Mouse (Mus musculus): ENCODE measurements at regions not wholly inside any gene's neighbourhood (a gene's known extent, or its start where the extent isn't known, plus 50 kb on each side); places are given as distances from the start of the nearest gene placed in this dataset.

DNA sequence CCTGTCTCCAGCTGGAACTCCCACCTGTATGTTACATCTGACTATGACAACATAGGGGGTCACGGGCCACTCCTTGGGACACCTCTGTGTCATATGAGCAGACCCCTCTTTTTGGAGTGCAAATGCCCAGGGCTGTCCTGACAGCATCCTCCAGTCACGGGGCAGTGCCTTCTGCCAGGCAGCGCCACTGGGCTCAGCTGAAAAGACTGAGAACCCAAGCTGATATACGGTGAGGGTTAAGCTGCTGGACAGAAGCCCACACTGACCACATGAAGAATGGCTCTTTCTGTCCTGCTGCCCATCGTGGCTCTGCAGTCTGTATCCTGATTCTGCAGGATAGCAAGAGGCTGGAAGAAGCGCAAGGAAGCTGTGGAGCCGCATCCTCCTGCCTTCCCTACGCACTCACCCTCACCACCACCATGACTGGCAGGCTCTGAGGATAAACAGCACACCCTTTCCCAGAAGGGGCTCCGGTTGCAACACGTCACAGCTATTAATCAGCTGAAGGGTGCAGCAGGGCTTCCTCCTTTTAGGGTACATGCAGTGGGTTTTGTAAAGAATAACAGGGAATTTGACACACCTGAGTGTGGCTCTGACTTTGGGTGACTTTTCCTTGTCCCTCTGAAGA is 93.9 kb upstream of the Arntl start:
- no peak for DNase-seq (ENCODE audit: low spot score in 2 of 2)

DNA sequence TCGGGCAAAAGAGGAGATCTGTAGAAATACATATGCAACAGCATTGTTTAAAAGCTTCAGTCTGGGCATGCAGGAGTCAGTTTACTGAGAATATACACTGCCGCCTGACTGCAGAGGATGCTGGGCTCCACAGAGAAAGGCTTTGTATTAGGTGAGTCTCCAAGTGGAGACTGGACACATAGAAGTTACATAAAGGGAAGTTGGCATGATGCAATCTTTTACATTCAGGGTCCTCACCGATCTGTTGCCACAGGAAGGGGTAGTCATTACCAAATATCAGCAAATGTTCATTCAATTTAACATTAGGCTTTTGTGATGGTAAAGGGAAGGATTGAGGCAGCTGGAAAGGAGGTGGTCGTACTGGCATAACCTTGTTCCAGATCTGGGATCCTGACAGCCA is 89.7 kb upstream of the Arntl start:
- no peak for DNase-seq (ENCODE audit: low spot score in 2 of 2)

DNA sequence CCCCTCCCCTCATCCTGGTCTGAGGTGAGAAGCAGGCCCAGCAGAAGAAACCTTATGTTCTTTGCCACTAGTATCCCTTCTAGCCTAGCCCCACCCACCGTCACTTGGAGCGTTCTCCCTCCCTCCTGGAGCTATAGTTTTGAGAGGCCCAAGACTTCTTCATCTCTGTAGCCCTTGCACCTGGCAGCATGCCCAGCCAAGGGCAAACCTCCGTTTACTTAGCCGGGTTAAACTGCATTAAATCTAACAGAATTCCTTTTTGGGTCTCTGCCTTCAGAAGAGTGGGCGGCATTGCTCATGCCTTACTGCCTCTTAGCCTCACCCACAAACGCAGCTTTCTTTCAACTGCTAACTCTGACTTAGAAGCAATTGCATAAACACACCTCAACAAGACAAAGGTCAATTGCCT is 85.3 kb upstream of the Arntl start:
- no peak for DNase-seq (ENCODE audit: low spot score in 2 of 2)

DNA sequence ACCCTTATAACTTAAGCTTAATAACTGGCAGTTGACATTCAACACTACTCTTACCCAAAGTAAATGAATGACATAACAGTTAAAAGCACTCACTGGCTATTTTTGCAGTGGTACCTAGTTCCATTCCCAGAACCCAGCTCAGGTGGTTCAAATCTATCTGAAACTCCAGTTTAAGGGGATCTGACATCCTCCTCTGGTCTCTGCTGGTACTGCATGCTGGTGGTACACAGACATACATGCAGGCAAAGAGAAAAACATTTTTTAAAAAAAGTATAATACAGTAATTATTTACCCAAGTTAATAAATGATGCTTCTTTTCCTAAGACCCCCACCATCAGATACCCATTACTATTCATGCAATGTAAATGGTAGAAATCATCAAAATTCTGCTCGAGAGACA is 81.3 kb upstream of the Arntl start:
- no peak for DNase-seq (ENCODE audit: low spot score in 2 of 2)

DNA sequence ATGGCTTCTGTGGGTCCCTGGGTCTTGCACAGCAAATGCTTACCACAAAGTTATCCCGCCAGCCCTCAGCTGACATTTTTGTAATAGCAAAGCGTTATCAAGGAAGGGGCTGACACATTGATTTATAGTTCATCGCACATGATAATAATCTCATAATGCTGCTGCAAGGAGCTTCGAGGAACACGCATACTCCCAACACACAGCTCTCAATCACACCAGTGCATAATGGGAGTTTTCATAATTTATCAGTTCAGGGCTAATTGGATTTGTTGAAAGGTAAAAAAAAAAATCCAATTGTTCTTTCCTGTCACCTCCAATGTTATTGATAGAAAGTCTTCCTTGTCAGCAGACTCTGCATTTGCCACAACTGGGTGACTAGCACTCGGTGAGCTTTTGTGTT is 76.7 kb upstream of the Arntl start:
- no peak for DNase-seq (ENCODE audit: low spot score in 2 of 2)

DNA sequence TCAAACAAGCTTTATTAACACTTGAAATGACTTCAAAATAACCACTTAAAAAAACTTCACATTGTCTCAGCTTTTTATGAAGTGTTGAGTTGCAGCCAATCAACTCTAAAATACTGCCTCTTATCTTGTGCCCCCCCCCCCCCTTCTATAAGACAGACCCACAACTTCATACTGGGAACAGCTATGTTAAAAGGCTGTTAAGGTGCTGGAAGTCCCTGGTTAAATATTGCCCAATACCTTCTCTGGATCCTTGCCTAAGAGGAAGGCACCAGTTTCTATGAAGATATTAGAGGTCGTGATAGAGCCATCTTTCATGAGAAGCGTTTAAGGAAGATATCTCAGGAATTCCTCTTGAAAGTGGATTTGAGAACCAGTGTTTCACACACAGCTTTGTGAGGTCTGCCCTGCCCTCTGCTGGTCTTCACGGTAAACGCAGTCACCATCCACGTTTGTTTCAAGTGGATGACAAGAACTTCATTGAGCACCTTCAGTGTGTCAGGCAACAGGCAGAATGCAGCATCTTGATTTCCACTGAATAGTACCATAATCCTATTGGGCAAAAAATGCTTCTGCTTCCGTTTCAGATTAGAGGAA is 75.2 kb upstream of the Arntl start:
- DNase-seq (ENCODE audit: low spot score in 2 of 2), result peak; percentile 10 to 54

DNA sequence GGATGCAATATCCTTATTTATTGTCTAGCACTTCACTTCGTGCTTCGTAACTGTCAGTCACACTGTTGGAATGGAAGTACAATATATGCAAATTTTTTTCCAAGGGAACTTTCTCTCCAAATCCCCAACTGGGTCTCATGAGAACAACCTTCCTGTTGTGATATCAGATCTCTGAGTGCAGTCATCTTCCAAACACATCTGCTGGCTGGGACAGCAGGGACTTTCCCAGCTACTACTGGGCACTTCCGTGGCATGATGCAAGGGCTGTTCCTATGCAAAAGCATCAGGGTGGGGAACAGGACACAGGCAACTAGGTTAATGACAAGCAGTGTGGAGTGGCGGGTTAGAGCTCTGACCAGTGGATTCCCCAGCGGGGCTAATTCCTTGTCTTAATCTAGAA is 73.4 kb upstream of the Arntl start:
- DNase-seq (ENCODE audit: low spot score in 2 of 2), result no peak

DNA sequence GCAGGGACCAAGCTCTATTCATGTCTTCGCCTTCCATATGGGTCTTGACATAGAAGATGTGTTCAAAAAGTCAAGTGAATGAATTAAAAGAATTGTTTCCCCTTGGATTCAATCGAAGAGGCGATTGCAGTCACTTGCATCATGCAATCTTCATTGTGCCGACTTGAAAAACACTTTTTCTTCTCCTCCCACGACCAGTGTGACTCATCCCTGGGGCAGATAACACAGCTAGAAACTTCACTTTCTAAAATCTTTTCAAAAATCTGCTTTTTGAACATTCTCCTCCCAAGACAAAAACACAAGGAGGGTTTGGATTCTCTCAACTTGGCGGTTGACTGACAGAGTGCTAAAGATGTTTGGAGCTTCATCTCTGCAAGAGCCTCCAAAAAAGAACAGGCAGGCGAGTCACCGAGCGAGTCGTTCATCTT is 67.2 kb upstream of the Arntl start:
- no peak for DNase-seq (ENCODE audit: low spot score in 2 of 2)

DNA sequence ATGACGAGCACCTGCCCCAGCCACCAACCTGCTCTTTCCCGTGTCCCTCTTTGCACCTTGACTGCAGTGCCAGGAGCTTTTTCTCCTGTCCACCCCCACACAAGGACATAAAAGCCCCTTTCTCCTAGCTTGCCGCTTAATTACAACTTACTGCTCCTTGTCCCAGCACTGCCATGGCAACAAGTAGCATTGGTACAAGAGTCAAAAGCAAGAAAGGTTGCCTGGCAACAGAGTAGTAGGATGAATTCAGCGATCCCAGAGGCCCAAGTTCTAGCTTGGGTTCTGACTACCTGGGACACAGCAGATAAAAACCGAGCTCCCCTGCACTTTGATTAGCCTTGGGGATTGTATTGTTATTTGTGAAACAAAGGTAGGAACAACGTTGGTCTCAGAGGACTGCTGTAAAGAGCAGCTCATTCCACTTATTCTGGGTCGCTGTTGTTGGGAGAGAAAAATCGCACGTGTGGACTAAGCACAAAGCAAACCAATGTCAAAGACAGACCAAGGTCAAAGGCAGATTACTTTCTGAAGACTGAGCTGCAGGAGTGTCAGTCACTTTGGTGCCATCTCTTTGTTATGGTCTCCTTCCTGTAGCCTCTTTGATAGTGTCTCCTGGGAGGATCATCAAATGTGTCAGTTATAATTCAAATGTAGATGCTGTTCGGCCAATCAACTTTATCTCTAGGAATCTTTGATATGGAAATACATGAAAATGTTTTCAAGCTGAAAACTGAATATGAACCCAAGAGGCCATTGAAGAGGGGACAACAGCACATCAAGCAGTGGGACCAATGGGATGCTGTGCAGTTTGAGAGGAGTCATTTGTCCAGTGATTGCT is 65.2 kb upstream of the Arntl start:
- DNase-seq (ENCODE audit: low spot score in 2 of 2), result no peak

DNA sequence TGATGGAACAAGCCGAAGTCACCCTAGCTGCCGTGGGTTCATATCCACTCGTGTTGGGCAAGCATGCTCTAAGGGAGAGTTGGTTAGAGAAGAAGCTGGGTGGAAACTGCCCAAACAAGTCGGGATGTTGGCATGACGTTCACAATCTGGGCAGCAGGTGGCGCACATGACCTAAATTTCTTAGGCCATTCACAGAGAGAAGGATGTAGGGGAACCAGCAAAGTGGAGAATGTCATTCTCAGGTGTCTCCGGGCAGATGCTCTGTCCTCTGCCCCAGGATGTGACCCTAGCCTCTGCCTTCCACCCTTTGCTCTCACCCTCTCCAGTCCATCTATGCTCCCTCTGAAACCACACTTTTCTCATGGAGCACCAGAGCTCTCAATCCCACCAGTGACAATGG is 63.7 kb upstream of the Arntl start:
- peak; percentile 42 to 82 for DNase-seq (ENCODE audit: low spot score in 2 of 2)

DNA sequence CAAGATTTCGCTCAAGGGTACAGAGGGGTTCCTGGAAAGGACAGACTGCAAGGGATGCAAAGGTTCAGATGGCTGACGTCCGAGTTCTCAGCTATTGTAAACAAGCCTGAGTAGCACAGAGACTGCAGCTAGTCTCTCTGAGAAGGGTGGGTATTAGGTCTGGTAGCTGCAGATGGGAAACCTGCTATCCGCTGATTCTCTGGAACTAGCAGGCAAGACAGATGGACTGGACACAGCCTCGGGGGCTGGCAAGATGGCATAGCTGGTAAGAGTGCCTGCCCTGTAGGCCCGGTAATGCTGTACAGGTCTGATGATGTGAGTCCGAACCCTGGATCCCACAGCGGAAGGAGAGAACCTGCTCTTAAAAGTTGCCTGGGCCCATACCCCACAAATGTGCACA is 62.2 kb upstream of the Arntl start:
- no peak for DNase-seq (ENCODE audit: low spot score in 2 of 2)

DNA sequence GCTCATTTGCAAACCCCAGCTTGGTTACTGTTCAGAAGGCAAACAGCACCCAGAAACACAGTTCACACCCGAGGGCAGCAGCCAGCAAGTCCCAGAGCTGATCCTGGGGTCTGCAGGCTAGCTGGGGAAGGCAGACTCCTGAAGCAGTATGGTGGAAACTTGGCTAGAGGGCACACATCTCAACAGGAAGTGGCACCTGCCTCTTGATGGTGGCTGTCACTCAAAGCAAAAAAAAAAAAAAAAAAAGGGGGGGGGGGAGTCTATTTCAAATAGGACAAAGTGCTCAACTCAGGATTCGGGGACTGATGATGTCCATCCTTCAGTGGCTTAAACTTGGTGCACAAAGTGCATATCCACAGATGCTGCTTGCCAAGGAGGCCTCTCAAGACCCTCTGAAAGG is 61.2 kb upstream of the Arntl start:
- no peak for DNase-seq (ENCODE audit: low spot score in 2 of 2)

DNA sequence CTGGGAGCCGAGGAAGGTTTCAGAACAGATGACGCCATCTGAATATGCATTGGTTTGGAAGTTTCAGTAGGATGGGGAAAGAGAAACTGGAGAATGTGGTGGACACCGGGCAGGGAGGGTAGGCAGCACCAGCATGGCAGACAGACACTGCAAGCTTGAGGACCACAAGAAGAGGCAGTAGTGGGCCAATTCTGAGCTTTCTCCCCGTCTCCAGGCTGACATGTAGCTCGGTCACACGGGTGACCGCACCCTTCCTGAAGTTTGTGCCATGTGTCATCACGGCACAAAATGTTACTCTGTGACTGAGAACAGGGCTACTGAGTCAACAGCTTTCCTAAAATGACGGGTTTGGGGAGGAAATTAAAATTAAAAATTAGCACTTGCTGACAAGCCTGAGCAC is 60.7 kb upstream of the Arntl start:
- no peak for DNase-seq (ENCODE audit: low spot score in 2 of 2)

DNA sequence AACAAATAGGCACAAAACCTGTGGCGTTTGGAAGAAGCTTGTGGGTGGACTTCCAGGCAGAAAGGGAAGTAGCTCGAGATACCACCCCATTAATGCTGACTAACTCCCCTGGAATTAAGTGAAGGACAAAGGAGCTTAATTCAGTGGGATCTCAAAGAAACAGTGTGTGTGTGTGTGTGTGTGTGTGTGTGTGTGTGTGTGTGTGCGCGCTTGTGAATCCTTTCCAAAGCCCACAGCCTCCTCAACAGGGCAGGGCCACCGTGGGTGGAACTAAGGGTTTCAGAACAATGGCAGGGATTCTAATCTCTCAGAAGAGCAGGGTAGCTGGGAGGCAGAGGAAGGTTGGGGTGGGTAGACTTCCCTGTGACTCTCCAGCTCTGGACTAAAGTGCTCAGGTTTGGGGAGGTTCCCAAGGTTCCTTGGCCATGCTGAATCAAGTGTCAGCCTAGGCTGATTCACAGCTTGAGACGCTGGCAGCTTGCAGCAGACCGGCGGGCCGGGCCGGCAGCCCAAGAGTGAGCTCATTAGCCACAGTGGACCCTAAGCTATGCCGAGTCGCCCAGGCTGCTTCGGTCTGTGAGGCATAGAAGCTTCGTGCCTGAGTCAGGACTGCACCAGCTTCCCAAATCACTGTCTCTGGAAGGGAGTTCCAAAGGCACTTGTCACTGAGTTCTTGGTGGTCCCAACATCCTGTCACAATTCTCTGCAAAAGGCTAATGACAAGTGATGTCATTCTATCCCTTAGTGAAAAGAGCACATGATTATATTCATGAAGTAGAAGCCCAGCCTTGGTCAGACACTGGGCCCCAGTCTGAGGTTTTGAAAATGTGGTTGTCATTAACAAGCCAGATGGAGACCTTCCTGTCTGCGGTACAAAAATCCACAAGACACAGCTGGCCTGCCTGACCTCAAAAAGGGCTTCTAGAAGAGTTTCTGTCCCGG is 59.6 kb upstream of the Arntl start:
- no peak for DNase-seq (ENCODE audit: low spot score in 2 of 2)

DNA sequence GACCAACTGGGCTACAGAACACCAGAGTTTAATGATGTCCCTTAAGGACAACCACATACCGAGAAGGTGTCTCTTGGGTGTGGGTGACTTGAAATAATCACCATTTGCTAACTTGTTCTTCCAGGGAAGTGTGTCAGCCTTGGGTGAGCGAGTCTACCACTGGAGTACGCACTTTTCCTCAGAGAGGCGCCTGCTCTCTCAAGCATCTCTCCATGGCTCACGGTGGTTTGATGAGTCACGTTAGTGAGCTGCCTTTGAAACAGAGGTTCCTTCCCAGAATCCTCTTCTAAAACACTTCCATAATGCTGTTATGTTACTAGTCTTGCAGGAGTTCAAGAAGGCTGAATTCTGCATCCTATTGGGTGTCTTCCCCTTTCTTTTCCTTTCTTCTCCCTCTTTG is 58.6 kb upstream of the Arntl start:
- DNase-seq (ENCODE audit: low spot score in 2 of 2), result no peak

DNA sequence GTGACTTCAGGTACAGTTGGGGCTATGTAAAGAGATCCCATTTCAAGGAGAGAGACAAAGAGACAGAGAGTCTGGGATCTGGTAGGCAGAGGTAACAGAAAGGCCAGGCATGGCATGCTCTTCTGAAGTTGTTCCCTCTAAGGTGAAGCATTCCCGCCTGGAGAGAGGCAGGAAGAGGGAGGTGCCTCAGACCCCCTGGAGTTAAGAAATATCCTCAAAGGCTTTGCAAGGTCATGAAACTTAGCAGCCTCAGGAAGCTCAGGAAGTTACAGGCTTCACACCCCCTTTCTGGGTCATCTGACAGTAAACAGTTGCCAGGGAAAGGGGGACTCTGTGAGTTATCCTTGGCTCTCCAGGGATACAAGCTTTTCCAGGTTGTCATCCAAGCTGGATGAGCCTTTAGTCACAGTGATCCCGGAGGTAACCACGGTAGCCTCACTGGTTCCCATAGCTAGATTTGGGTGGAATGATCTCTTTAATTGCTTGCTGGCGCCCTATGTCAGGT is 57.2 kb upstream of the Arntl start:
- no peak for DNase-seq (ENCODE audit: low spot score in 2 of 2)

DNA sequence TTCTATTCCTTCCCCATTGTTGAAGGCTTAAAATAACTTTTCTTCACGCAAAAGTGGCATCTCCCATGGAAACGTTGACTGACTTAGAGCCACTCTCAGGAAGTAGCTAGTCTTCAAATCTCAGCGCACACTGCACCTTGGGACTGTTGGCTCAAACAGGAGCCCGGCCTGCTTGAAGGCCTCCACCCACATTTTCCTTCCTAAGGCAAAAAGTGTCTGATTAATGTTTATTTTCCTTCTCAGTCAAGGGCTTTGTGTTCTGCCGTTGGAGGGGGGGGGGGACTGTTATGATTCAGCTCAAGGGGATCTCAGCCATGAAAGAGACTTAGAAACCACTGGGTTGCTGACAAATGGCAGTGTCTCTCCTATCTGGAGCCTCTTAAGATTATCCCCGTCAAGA is 56.5 kb upstream of the Arntl start:
- DNase-seq (ENCODE audit: low spot score in 2 of 2), result no peak

DNA sequence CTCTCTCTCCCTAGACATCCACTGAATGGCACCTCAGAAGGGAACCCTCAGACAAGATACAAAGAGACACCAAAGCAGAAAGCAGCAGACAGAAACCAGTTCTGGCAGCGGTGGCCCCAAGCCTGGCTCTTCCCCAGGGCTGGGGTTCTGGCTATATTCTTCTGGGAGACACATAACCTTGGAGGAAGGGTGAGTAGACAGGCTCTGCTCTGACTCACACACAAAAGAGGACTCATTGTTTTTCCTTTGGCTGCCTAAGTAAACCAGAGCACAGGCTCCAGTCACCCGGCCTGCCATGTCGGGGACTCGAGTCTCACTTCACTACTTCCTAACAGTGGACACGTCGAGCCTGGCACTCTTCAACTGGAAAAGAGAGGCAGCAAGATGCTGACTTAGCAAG is 55.8 kb upstream of the Arntl start:
- DNase-seq (ENCODE audit: low spot score in 2 of 2), result no peak

DNA sequence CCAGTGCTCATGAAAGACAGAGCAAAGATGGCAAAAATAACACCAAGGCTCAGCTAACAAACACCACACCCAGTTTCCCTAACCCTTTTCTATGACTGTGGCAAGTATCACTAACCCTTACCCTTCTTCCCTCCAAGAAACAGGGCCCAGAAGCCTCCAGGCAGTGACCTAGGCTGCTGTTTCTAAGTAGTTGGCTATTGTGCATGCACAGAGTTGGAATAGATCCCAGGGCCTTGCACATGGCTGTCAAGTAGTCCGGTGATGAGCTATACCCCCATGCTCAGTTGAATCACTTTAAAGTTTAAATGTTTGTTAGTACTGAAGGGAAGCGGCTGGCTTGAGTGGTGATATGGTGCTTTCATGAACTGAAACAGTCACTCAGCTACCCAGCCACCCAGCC is 53.9 kb upstream of the Arntl start:
- DNase-seq (ENCODE audit: low spot score in 2 of 2), result no peak

DNA sequence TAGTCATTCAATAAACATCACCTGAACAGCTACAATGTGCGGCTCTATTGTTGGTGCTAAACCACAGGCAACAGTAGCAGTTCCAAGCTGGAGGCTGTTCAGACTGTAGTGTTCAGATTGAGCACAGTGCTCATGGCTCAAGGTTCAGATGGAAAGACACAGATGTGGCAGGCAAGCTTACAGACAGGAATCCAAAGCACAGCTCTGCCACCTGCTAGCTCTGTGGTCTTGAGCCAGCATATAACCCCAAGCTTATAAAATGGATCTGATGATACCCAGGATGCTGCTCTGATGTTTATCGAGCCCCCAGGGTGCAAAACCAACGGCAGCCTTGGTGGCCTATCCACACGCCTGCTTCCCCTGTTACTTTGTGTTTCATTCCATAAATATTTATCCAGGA is 53.2 kb upstream of the Arntl start:
- no peak for DNase-seq (ENCODE audit: low spot score in 2 of 2)

DNA sequence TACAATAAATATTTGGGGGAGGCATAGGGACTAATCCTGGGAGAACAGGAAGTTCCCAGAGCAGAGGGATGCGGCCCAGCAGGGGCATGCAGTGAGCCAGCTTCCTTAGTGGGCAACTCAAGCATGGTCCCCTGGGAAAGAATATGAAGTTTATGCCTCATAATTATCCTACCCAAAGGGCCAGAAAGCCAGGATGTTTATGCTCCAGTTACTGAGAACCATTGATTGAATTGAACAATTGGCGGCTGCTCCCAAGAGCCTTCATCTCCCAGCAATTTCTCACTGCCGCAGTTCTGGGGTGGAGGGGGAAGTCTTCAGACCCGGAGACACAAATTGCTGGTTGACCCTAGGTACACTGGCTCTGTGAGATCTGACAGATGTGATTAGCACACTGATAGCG is 50.9 kb upstream of the Arntl start:
- no peak for DNase-seq (ENCODE audit: low spot score in 2 of 2)

All from spleen, postnatal 10 days (tissue).